In genomic region chr1:92935054-92935962, GRCm38 (mm10) we compare ENCODE assay signal across 8 mouse cellular contexts. TPM values are rescaled to one million over a fixed set of nuclear protein-coding genes. Genes with fewer than 3 reads are reported as not detected.
DNase-seq lines count a peak whose midpoint lies in the region; ATAC-seq and TF ChIP-seq lines count a peak whose summit lies in the region.

No protein-coding gene starts in this region.

- no peak for TF ChIP-seq POLR2A in CH12.LX (IDR thresholded peaks at IDR 0.05; ENCODE audit: low read depth, low read length)
- TF ChIP-seq POLR2A in liver, adult 2 months (IDR thresholded peaks at IDR 0.05; ENCODE audit: extremely low read depth, insufficient read depth, low read length) = no peak

- no peak for TF ChIP-seq RAD21 in CH12.LX (IDR thresholded peaks at IDR 0.05; ENCODE audit: low read depth, low read length)

- TF ChIP-seq CTCF in CH12.LX (conservative IDR thresholded peaks at IDR 0.05 in 1 of 2, IDR thresholded peaks at IDR 0.05 in 1 of 2; ENCODE audit: low read depth in 2 of 2, low read length in 2 of 2) = no peak
- no peak for TF ChIP-seq CTCF in liver, adult 2 months (IDR thresholded peaks at IDR 0.05; ENCODE audit: low read depth, low read length)

- peak; percentile 47 for DNase-seq in cerebellum, adult 11 months
- no peak for DNase-seq in cerebellum, adult 8-10 months
- no peak for DNase-seq in CH12.LX (ENCODE audit: extremely low read depth)
- peak; percentile 45 to 55 for DNase-seq in cerebellum, postnatal 36 days
- DNase-seq in hindbrain, embryonic 11.5 days (ENCODE audit: low spot score) = peak; percentile 26
- DNase-seq in liver, adult 2 months (ENCODE audit: extremely low read depth, low read depth, low spot score) = peak; percentile 82

- TF ChIP-seq EP300 in CH12.LX (IDR thresholded peaks at IDR 0.05; ENCODE audit: low read length) = no peak

- H3K27ac ChIP-seq in CH12.LX (ENCODE audit: insufficient read depth, low read depth) = peak overlapping the region; percentile 93; the same call in 1 of the 2 replicates
- peak overlapping the region; percentile 98 for H3K27ac ChIP-seq in hindbrain, embryonic 11.5 days (ENCODE audit: low read depth, low read length)
- H3K27ac ChIP-seq in liver, adult 2 months (replicated peaks; ENCODE audit: insufficient read depth, low read depth, low read length) = peak overlapping the region; percentile 49
- peak overlapping the region; percentile 99 for H3K27ac ChIP-seq in neural tube, embryonic 14.5 days (ENCODE audit: low read depth, low read length)

- H3K4me2 ChIP-seq in CH12.LX (ENCODE audit: insufficient read depth, low read depth, poor library complexity, severe bottlenecking) = peak overlapping the region; percentile 94
- H3K4me2 ChIP-seq in hindbrain, embryonic 11.5 days (replicated peaks; ENCODE audit: low read depth, low read length) = peak overlapping the region; percentile 72
- peak overlapping the region; percentile 90 for H3K4me2 ChIP-seq in neural tube, embryonic 14.5 days (ENCODE audit: low read depth, low read length)

- no peak for ATAC-seq in hindbrain, embryonic 11.5 days (ENCODE audit: low FRiP score)
- ATAC-seq in neural tube, embryonic 14.5 days (ENCODE audit: low read depth) = no peak
- ATAC-seq in inflammation-experienced regulatory T-cells, adult 6 months = no peak

- H3K4me1 ChIP-seq in CH12.LX (ENCODE audit: control insufficient read depth in 1 of 2, insufficient read depth in 2 of 2) = peaks cover 9 to 25% of the 10 kb centered on the region in 2 experiments
- no peaks in the 10 kb centered on the region for H3K4me1 ChIP-seq in hindbrain, embryonic 11.5 days (replicated peaks; ENCODE audit: control insufficient read depth, insufficient read depth, low read length)
- H3K4me1 ChIP-seq in liver, adult 2 months (ENCODE audit: control insufficient read depth, insufficient read depth, low read length) = peaks cover 12% of the 10 kb centered on the region
- peaks cover 19% of the 10 kb centered on the region for H3K4me1 ChIP-seq in neural tube, embryonic 14.5 days (ENCODE audit: control insufficient read depth, insufficient read depth, low read length)

- peaks cover 4% of the 10 kb centered on the region for H3K79me2 ChIP-seq in CH12.LX (replicated peaks; ENCODE audit: control insufficient read depth, extremely low read depth, insufficient read depth, poor library complexity, severe bottlenecking)
- peaks cover 4% of the 10 kb centered on the region; the same call in 1 of the 2 replicates for H3K79me2 ChIP-seq in liver, adult 2 months (ENCODE audit: control insufficient read depth, insufficient read depth, low read length)

- in situ Hi-C loops in CH12.LX (cut with MboI; ENCODE audit: low pct_ligation_motif_present, low pct_unique_long_range_greater_than_20kb, low sequenced_read_pairs) = no loop called here

- no peaks in the 10 kb centered on the region for H3K9me3 ChIP-seq in CH12.LX (replicated peaks; ENCODE audit: low read length)
- no peaks in the 10 kb centered on the region for H3K9me3 ChIP-seq in hindbrain, embryonic 11.5 days (ENCODE audit: control insufficient read depth, low read length)
- H3K9me3 ChIP-seq in neural tube, embryonic 14.5 days (ENCODE audit: control insufficient read depth, low read length) = no peaks in the 10 kb centered on the region

- peak overlapping the region; percentile 77 for H3K9ac ChIP-seq in CH12.LX (ENCODE audit: insufficient read depth, low read depth)
- peak overlapping the region; percentile 75 for H3K9ac ChIP-seq in hindbrain, embryonic 11.5 days (ENCODE audit: low read depth, low read length)
- peak overlapping the region; percentile 54 for H3K9ac ChIP-seq in liver, adult 2 months (ENCODE audit: low read depth, low read length)
- peak overlapping the region; percentile 82 for H3K9ac ChIP-seq in neural tube, embryonic 14.5 days (replicated peaks; ENCODE audit: low read depth, low read length)

- peaks cover 1% of the 10 kb centered on the region for H3K27me3 ChIP-seq in CH12.LX (replicated peaks)
- H3K27me3 ChIP-seq in hindbrain, embryonic 11.5 days (ENCODE audit: control insufficient read depth, insufficient read depth, low read length) = no peaks in the 10 kb centered on the region
- H3K27me3 ChIP-seq in liver, adult 2 months (ENCODE audit: control insufficient read depth, insufficient read depth, low read length) = no peaks in the 10 kb centered on the region
- H3K27me3 ChIP-seq in neural tube, embryonic 14.5 days (ENCODE audit: control insufficient read depth, insufficient read depth, low read length) = no peaks in the 10 kb centered on the region

- 22% methylated on average over 10 of the region's 10 CpGs for WGBS in hindbrain, embryonic 11.5 days
- WGBS in liver, adult 2 months = 5% methylated on average over 10 of the region's 10 CpGs
- 16% methylated on average over 10 of the region's 10 CpGs for WGBS in neural tube, embryonic 14.5 days

- peaks cover 22 to 33% of the 10 kb centered on the region in 2 experiments for H3K36me3 ChIP-seq in CH12.LX (replicated peaks in 1 of 2; ENCODE audit: control insufficient read depth in 1 of 2, insufficient read depth in 1 of 2, low read length in 1 of 2)
- 0 out of 2 replicates have a peak, but pooled peaks cover 2% of the 10 kb centered on the region for H3K36me3 ChIP-seq in hindbrain, embryonic 11.5 days (ENCODE audit: control insufficient read depth, insufficient read depth, low read length)
- peaks cover 2% of the 10 kb centered on the region; the same call in 1 of the 2 replicates for H3K36me3 ChIP-seq in liver, adult 2 months (ENCODE audit: control insufficient read depth, insufficient read depth, low read length)
- peaks cover 20% of the 10 kb centered on the region for H3K36me3 ChIP-seq in neural tube, embryonic 14.5 days (ENCODE audit: control insufficient read depth, insufficient read depth, low read length)

- peak overlapping the region; percentile 63 to 85 (median 79) for H3K4me3 ChIP-seq in CH12.LX (replicated peaks in 1 of 3; ENCODE audit: low read depth in 2 of 3, low read length in 2 of 3, poor library complexity in 1 of 3)
- H3K4me3 ChIP-seq in hindbrain, embryonic 11.5 days (ENCODE audit: low read depth, low read length) = peak overlapping the region; percentile 72
- peak overlapping the region; percentile 54 for H3K4me3 ChIP-seq in liver, adult 2 months (ENCODE audit: insufficient read depth, low read depth, low read length)
- peak overlapping the region; percentile 85 for H3K4me3 ChIP-seq in neural tube, embryonic 14.5 days (ENCODE audit: low read depth, low read length)

- dilution Hi-C loops in CH12.LX (cut with MboI; ENCODE audit: extremely low pct_ligation_motif_present, extremely low pct_unique_long_range_greater_than_20kb, low sequenced_read_pairs) = no loop called here

RNA-seq across cellular contexts. Expression of gene Capn10, which starts 1.1 kb away (rescaled TPM):
- total RNA-seq in CH12.LX (2012; rRNA removed) (13.2 and 15.9 TPM in 2 replicates), CH12.LX (2014; rRNA removed) (12.9 and 16.1 TPM in 2 replicates)
- polyA plus RNA-seq in CH12.LX (2012; ENCODE audit: insufficient read length, low read depth) = 11.6 and 11.9 TPM in 2 replicates
- 32.3 and 40.9 TPM in 2 replicates for polyA plus RNA-seq in hindbrain, embryonic 11.5 days (2014; fragmentation: Nextera tagmentation; extraction: Ambion mirVana)
- 21.9 and 28.0 TPM in 2 replicates for total RNA-seq in liver, adult 2 months (2014; rRNA removed)
- polyA plus RNA-seq in liver, adult 2 months (2012; rRNA removed) = 33.7 and 40.5 TPM in 2 replicates
- polyA plus RNA-seq in neural tube, embryonic 14.5 days (2014; fragmentation: Nextera tagmentation; extraction: Ambion mirVana) = 53.6 and 58.4 TPM in 2 replicates
- 1 to 10 TPM; 4.6 to 7.3 (median 6.9) TPM for polyA plus RNA-seq in inflammation-experienced regulatory T-cells, adult 6 months (2017; shearing (Covaris generic))

RNA-seq across cellular contexts. Expression of gene Gpr35, which starts 15.4 kb away (rescaled TPM):
- total RNA-seq in CH12.LX (2012; rRNA removed) (0.21 and 0.42 TPM in 2 replicates), CH12.LX (2014; rRNA removed) (0.43 and 0.44 TPM in 2 replicates)
- polyA plus RNA-seq in CH12.LX (2012; ENCODE audit: insufficient read length, low read depth) = 1.7 and 2.0 TPM in 2 replicates
- 0.43 TPM in 1 of 2 replicates, not detected in the other for polyA plus RNA-seq in hindbrain, embryonic 11.5 days (2014; fragmentation: Nextera tagmentation; extraction: Ambion mirVana)
- total RNA-seq in liver, adult 2 months (2014; rRNA removed) = 0.18 and 0.47 TPM in 2 replicates
- polyA plus RNA-seq in liver, adult 2 months (2012; rRNA removed) = 0.20 and 0.53 TPM in 2 replicates
- polyA plus RNA-seq in neural tube, embryonic 14.5 days (2014; fragmentation: Nextera tagmentation; extraction: Ambion mirVana) = 0.44 and 0.95 TPM in 2 replicates
- 1 to 10 TPM in 2 of 3 experiments, under 1 TPM in 1; 0.23 to 1.8 (median 1.7) TPM for polyA plus RNA-seq in inflammation-experienced regulatory T-cells, adult 6 months (2017; shearing (Covaris generic))

RNA-seq across cellular contexts. Expression of gene Rnpepl1, which starts 24.7 kb away (rescaled TPM):
- total RNA-seq in CH12.LX (2012; rRNA removed) (13.8 and 14.6 TPM in 2 replicates), CH12.LX (2014; rRNA removed) (4.5 and 5.1 TPM in 2 replicates)
- polyA plus RNA-seq in CH12.LX (2012; ENCODE audit: insufficient read length, low read depth) = 12.7 and 20.2 TPM in 2 replicates
- 14.3 and 15.6 TPM in 2 replicates for polyA plus RNA-seq in hindbrain, embryonic 11.5 days (2014; fragmentation: Nextera tagmentation; extraction: Ambion mirVana)
- total RNA-seq in liver, adult 2 months (2014; rRNA removed) = 21.6 and 35.6 TPM in 2 replicates
- polyA plus RNA-seq in liver, adult 2 months (2012; rRNA removed) = 107 and 127 TPM in 2 replicates
- polyA plus RNA-seq in neural tube, embryonic 14.5 days (2014; fragmentation: Nextera tagmentation; extraction: Ambion mirVana) = 27.0 and 31.6 TPM in 2 replicates
- polyA plus RNA-seq in inflammation-experienced regulatory T-cells, adult 6 months (2017; shearing (Covaris generic)) = 10 to 100 TPM; 20.5 to 34.1 (median 28.4) TPM

RNA-seq across cellular contexts. Expression of gene Dusp28, which starts 28.5 kb away (rescaled TPM):
- total RNA-seq in CH12.LX (2012; rRNA removed) (3.4 and 3.6 TPM in 2 replicates), CH12.LX (2014; rRNA removed) (3.2 and 4.6 TPM in 2 replicates)
- 2.6 and 3.6 TPM in 2 replicates for polyA plus RNA-seq in CH12.LX (2012; ENCODE audit: insufficient read length, low read depth)
- polyA plus RNA-seq in hindbrain, embryonic 11.5 days (2014; fragmentation: Nextera tagmentation; extraction: Ambion mirVana) = 7.8 and 8.5 TPM in 2 replicates
- 11.9 and 13.9 TPM in 2 replicates for total RNA-seq in liver, adult 2 months (2014; rRNA removed)
- polyA plus RNA-seq in liver, adult 2 months (2012; rRNA removed) = 20.6 and 33.0 TPM in 2 replicates
- polyA plus RNA-seq in neural tube, embryonic 14.5 days (2014; fragmentation: Nextera tagmentation; extraction: Ambion mirVana) = 15.9 and 18.0 TPM in 2 replicates
- 1 to 10 TPM; 3.9 to 5.0 (median 4.1) TPM for polyA plus RNA-seq in inflammation-experienced regulatory T-cells, adult 6 months (2017; shearing (Covaris generic))

RNA-seq across cellular contexts. Expression of gene Ankmy1, which starts 32.6 kb away (rescaled TPM):
- 0.04 and 0.13 TPM in 2 replicates for total RNA-seq in CH12.LX (2012; rRNA removed)
- total RNA-seq in CH12.LX (2014; rRNA removed) = 0.11 TPM in 1 of 2 replicates, not detected in the other
- polyA plus RNA-seq in CH12.LX (2012; ENCODE audit: insufficient read length, low read depth) = 0.07 TPM in 1 of 2 replicates, not detected in the other
- 0.35 and 0.80 TPM in 2 replicates for polyA plus RNA-seq in hindbrain, embryonic 11.5 days (2014; fragmentation: Nextera tagmentation; extraction: Ambion mirVana)
- total RNA-seq in liver, adult 2 months (2014; rRNA removed) = 0.07 and 0.09 TPM in 2 replicates
- polyA plus RNA-seq in liver, adult 2 months (2012; rRNA removed) = not detected in 2 replicates
- polyA plus RNA-seq in neural tube, embryonic 14.5 days (2014; fragmentation: Nextera tagmentation; extraction: Ambion mirVana) = 1.1 and 4.6 TPM in 2 replicates
- polyA plus RNA-seq in inflammation-experienced regulatory T-cells, adult 6 months (2017; shearing (Covaris generic)) = 1 to 10 TPM in 1 of 3 experiments, under 1 TPM in 2; 0.71 to 1.6 (median 0.94) TPM

Comparison
In these comparisons a context has a peak if more than half of its experiments do, and no peak if none do; other contexts are left out.
1. DNase-seq: peak in cerebellum, adult 11 months (single experiment), cerebellum, postnatal 36 days (2 of 2), hindbrain, embryonic 11.5 days (single experiment) and liver, adult 2 months (single experiment); none in cerebellum, adult 8-10 months (single experiment) and CH12.LX (single experiment).
2. H3K27ac ChIP-seq: peak in every context shown above with its lines; median percentile 99 in neural tube, embryonic 14.5 days; 98 in hindbrain, embryonic 11.5 days; 93 in CH12.LX; 49 in liver, adult 2 months.
3. Peak in every context shown above with its lines, with median percentiles within 50 percentile points of each other: H3K4me2 ChIP-seq, H3K4me3 ChIP-seq and H3K9ac ChIP-seq.